Mouse (Mus musculus): Measurements from ENCODE around the gene Cr1l. TPM values are rescaled to one million over a fixed set of nuclear protein-coding genes. Genes with fewer than 3 reads are reported as not detected.

The Cr1l gene
- polyA plus RNA-seq, 1 experiment from 2014 or later = 74.8 TPM

GRCm38 (mm10) chr1:195098004-195098403 is 33.4 kb downstream of the Cr1l start:
- no peaks in the 10 kb centered on the region for H3K9me3 ChIP-seq (replicated peaks)
- H3K9ac ChIP-seq = no peak overlapping the region
- no peak overlapping the region for H3K27ac ChIP-seq (replicated peaks)
- 98% methylated on average over 1 of the region's 1 CpGs for WGBS (ENCODE audit: insufficient replicate concordance)
- no peaks in the 10 kb centered on the region for H3K27me3 ChIP-seq
- H3K4me3 ChIP-seq (replicated peaks) = no peak overlapping the region
- no peak for ATAC-seq (ENCODE audit: insufficient read depth)
- peaks cover 41% of the 10 kb centered on the region for H3K4me1 ChIP-seq (replicated peaks)
- peaks cover 71% of the 10 kb centered on the region for H3K36me3 ChIP-seq (replicated peaks)
- no peak overlapping the region for H3K4me2 ChIP-seq

DNA sequence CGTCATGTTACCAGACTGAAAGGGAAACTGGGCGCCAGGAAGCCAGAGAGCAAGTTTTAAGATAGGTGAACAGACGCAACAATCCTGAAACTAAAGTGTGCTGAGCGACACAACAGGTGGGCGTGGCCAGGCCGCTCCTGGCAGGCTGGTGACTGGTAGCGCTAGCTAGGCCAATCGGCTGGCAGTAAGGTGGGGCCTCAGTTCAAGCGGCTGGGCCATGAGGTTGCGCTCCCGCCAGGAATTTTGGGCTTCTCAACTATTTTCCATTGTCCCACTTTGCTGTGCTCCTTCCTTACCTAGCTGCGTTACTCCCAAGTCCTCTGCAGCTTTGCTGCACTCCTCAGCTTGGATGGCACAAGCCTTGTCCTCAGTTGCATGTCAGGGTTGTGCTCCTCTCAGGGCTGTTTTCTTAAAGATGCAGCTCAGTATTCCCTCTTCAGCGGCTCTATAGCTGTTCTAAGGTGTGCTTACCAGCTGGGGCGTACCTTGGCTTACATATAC is 39.1 kb downstream of the Cr1l start, which contains the start of gene Cd46:
Cd46 (minus strand) TSS at position 30 of the 501 bp plus-strand sequence.
- Histone ChIP-seq H3K27me3 (no peaks in the 10 kb centered on the region), H3K4me3 (replicated peaks) (peak within 1 kb of the TSS; percentile 62), H3K4me1 (replicated peaks) (peaks cover 54% of the 10 kb centered on the region), H3K4me2 (peak within 1 kb of the TSS; percentile 85), H3K27ac (replicated peaks) (peak within 1 kb of the TSS; percentile 98), H3K9me3 (replicated peaks) (no peaks in the 10 kb centered on the region), H3K36me3 (replicated peaks) (peaks cover 32% of the 10 kb centered on the region), H3K9ac (peak within 1 kb of the TSS; percentile 64)
- peak; percentile 97 for ATAC-seq (ENCODE audit: insufficient read depth)
- 1% methylated on average over 14 of the region's 14 CpGs for WGBS (ENCODE audit: insufficient replicate concordance)

GRCm38 (mm10) chr1:195091699-195092219 is 39.6 kb downstream of the Cr1l start:
- Histone ChIP-seq H3K4me1 (replicated peaks) (peaks cover 49% of the 10 kb centered on the region), H3K27ac (replicated peaks) (peak overlapping the region; percentile 98), H3K4me2 (peak overlapping the region; percentile 85), H3K27me3 (no peaks in the 10 kb centered on the region), H3K9ac (peak overlapping the region; percentile 64), H3K9me3 (replicated peaks) (no peaks in the 10 kb centered on the region), H3K4me3 (replicated peaks) (peak overlapping the region; percentile 62), H3K36me3 (replicated peaks) (peaks cover 27% of the 10 kb centered on the region)
- peak; percentile 98 for ATAC-seq (ENCODE audit: insufficient read depth)
- WGBS (ENCODE audit: insufficient replicate concordance) = 11% methylated on average over 11 of the region's 11 CpGs

DNA sequence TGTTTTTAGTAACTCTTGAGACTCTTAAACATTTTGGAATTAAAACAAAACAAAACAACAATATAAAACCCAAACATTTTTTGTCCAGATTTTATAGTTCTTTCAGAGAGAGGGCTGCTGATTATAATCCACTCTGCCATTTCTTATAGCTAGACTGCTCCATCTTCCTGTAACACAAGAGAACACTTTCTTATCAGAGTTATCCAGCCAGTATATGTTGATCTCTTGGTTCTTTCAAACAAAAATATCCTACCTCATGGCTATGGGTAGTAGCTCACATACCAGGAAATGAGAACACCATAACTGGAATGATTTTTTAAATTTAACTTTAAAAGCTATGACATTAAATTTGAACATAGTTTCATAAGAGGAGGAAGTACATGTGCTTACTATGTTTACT is 49.2 kb downstream of the Cr1l start:
- Histone ChIP-seq H3K27me3 (no peaks in the 10 kb centered on the region), H3K9ac (no peak overlapping the region), H3K27ac (replicated peaks) (no peak overlapping the region), H3K9me3 (replicated peaks) (no peaks in the 10 kb centered on the region), H3K4me1 (replicated peaks) (no peaks in the 10 kb centered on the region), H3K4me2 (no peak overlapping the region), H3K4me3 (replicated peaks) (no peak overlapping the region), H3K36me3 (replicated peaks) (no peaks in the 10 kb centered on the region)
- ATAC-seq (ENCODE audit: insufficient read depth) = peak; percentile 60; the same call in 1 of the 2 replicates

Other genes starting within 250 kb of the Cr1l start
- 9.3 and 10.4 TPM in 2 replicates for gene Cd34, start 192.8 kb downstream of the Cr1l start, polyA plus RNA-seq (2015; fragmentation: Nextera tagmentation; extraction: Ambion mirVana)
- 0.93 and 1.0 TPM in 2 replicates for gene Cd46, start 39.3 kb downstream of the Cr1l start, polyA plus RNA-seq (2015; fragmentation: Nextera tagmentation; extraction: Ambion mirVana)
- gene Cr2, start 45.1 kb upstream of the Cr1l start, polyA plus RNA-seq (2015; fragmentation: Nextera tagmentation; extraction: Ambion mirVana) = 0.14 TPM in 1 of 2 replicates, not detected in the other